Mouse (Mus musculus): Measurements from ENCODE around the gene Lzts3. TPM values are rescaled to one million over a fixed set of nuclear protein-coding genes. Genes with fewer than 3 reads are reported as not detected.

The Lzts3 gene
- polyA plus RNA-seq (2012; rRNA removed) = 38.5 and 38.8 TPM in 2 replicates

GRCm38 (mm10) chr2:130642684-130643369, at the start of gene Lzts3:
TSS of gene Lzts3 (minus strand) at chr2:130642803.

GRCm38 (mm10) chr2:130667559-130667958, 25.0 kb upstream of the Lzts3 start, which contains the start of gene Itpa:
TSS of gene Itpa (plus strand) at chr2:130667610.

GRCm38 (mm10) chr2:130664102-130664701, 21.6 kb upstream of the Lzts3 start, which contains the start of gene Ddrgk1:
TSS of gene Ddrgk1 (minus strand) at chr2:130664659.

GRCm38 (mm10) chr2:130629839-130630203, 12.8 kb downstream of the Lzts3 start, which contains the start of the genes Fastkd5 and Ubox5:
TSS of gene Fastkd5 (minus strand) at chr2:130630027.
TSS of gene Ubox5 (minus strand) at chr2:130630038.

Other genes with a start within 250 kb of the Lzts3 start
- gene Cpxm1, start 245.2 kb downstream of the Lzts3 start, polyA plus RNA-seq (2012; rRNA removed) = 18.4 and 21.4 TPM in 2 replicates
- gene Gm28372, start 237.6 kb downstream of the Lzts3 start, polyA plus RNA-seq (2012; rRNA removed) = 0.03 TPM in 1 of 2 replicates, not detected in the other
- gene 1700020A23Rik, start 237.5 kb downstream of the Lzts3 start, polyA plus RNA-seq (2012; rRNA removed) = not detected in 2 replicates
- gene Tmem239, start 236.3 kb downstream of the Lzts3 start, polyA plus RNA-seq (2012; rRNA removed) = not detected in 2 replicates
- 139 TPM in 2 replicates for gene Vps16, start 218.5 kb downstream of the Lzts3 start, polyA plus RNA-seq (2012; rRNA removed)
- gene Pced1a, start 218.1 kb downstream of the Lzts3 start, polyA plus RNA-seq (2012; rRNA removed) = 28.2 and 29.6 TPM in 2 replicates
- 154 and 156 TPM in 2 replicates for gene Ptpra, start 192.5 kb downstream of the Lzts3 start, polyA plus RNA-seq (2012; rRNA removed)
- gene Mrps26, start 79.1 kb downstream of the Lzts3 start, polyA plus RNA-seq (2012; rRNA removed) = 76.3 and 83.1 TPM in 2 replicates
- 4.0 and 4.2 TPM in 2 replicates for gene Oxt, start 66.6 kb downstream of the Lzts3 start, polyA plus RNA-seq (2012; rRNA removed)
- 40.9 and 60.2 TPM in 2 replicates for gene Avp, start 60.2 kb downstream of the Lzts3 start, polyA plus RNA-seq (2012; rRNA removed)
- 4.5 and 4.9 TPM in 2 replicates for gene Fastkd5, start 12.8 kb downstream of the Lzts3 start, polyA plus RNA-seq (2012; rRNA removed)
- gene Ubox5, start 12.8 kb downstream of the Lzts3 start, polyA plus RNA-seq (2012; rRNA removed) = 8.1 and 8.2 TPM in 2 replicates
- gene Ddrgk1, start 21.9 kb upstream of the Lzts3 start, polyA plus RNA-seq (2012; rRNA removed) = 56.4 and 63.3 TPM in 2 replicates
- 96.6 and 106 TPM in 2 replicates for gene Itpa, start 24.8 kb upstream of the Lzts3 start, polyA plus RNA-seq (2012; rRNA removed)
- gene Slc4a11, start 54.7 kb upstream of the Lzts3 start, polyA plus RNA-seq (2012; rRNA removed) = 1.0 and 1.1 TPM in 2 replicates

All from central nervous system, embryonic 18 days (tissue).